Comparison of ENCODE assay signal across 22 mouse cellular contexts in genomic region chr10:123595043-123595442, GRCm38 (mm10).
DNase-seq lines count a peak whose midpoint lies in the region; ATAC-seq lines count a peak whose summit lies in the region.
"Had no signal": no experiment of that assay in that cellular context is flagged by ENCODE, and none has a peak within 500 bp of the region (broad histone marks: within the 10 kb centered on the region; RNA-seq: fewer than 3 reads in every experiment).

No protein-coding gene starts in this region.

- intact Hi-C loops in heart, postnatal 10 days (cut with DNase I): no loop called here

- no peak overlapping the region for H3K4me3 ChIP-seq in heart, embryonic 11.5 days (ENCODE audit: low read depth, low read length)
- H3K4me3 ChIP-seq in heart, embryonic 13.5 days: no peak overlapping the region
- H3K4me3 ChIP-seq: embryonic facial prominence, embryonic 10.5 days; forebrain, embryonic 13.5 days; kidney, embryonic 15.5 days had no signal

- no peak overlapping the region for H3K9ac ChIP-seq in heart, embryonic 11.5 days (ENCODE audit: low read depth, low read length)
- no peak overlapping the region for H3K9ac ChIP-seq in heart, embryonic 13.5 days
- H3K9ac ChIP-seq: forebrain, embryonic 13.5 days; forebrain, postnatal 0 days; hindbrain, embryonic 14.5 days; kidney, embryonic 15.5 days had no signal

- H3K27me3 ChIP-seq in heart, embryonic 11.5 days (ENCODE audit: control insufficient read depth, insufficient read depth, low read length): no peaks in the 10 kb centered on the region
- no peaks in the 10 kb centered on the region for H3K27me3 ChIP-seq in heart, embryonic 13.5 days (replicated peaks)
- H3K27me3 ChIP-seq: forebrain, embryonic 13.5 days; kidney, embryonic 15.5 days had no signal

- H3K27ac ChIP-seq in heart, embryonic 11.5 days (ENCODE audit: low read depth, low read length): no peak overlapping the region
- peak overlapping the region; percentile 75 for H3K27ac ChIP-seq in heart, embryonic 13.5 days (replicated peaks)
- H3K27ac ChIP-seq: embryonic facial prominence, embryonic 10.5 days; forebrain, embryonic 13.5 days; hindbrain, embryonic 14.5 days; kidney, embryonic 15.5 days had no signal

- no peaks in the 10 kb centered on the region for H3K36me3 ChIP-seq in heart, embryonic 11.5 days (ENCODE audit: control insufficient read depth, insufficient read depth, low read length)
- H3K36me3 ChIP-seq in heart, embryonic 13.5 days: no peaks in the 10 kb centered on the region
- H3K36me3 ChIP-seq: embryonic facial prominence, embryonic 10.5 days; G1E; kidney, embryonic 15.5 days had no signal

- ATAC-seq in heart, embryonic 11.5 days (replicated peaks; ENCODE audit: insufficient number of reproducible peaks, low FRiP score, low TSS enrichment): no peak
- ATAC-seq in heart, embryonic 13.5 days (ENCODE audit: extremely low read depth, insufficient number of reproducible peaks, low FRiP score, low TSS enrichment): peak; percentile 37; the same call in 1 of the 2 replicates
- ATAC-seq: CD4-positive, CD25-positive, alpha-beta regulatory T cell, adult 4 months; forebrain, embryonic 13.5 days; forebrain, postnatal 0 days; intestine, embryonic 16.5 days had no signal

- no peaks in the 10 kb centered on the region for H3K9me3 ChIP-seq in heart, embryonic 11.5 days (replicated peaks; ENCODE audit: control insufficient read depth, low read length)
- H3K9me3 ChIP-seq in heart, embryonic 13.5 days: no peaks in the 10 kb centered on the region
- H3K9me3 ChIP-seq: embryonic facial prominence, embryonic 10.5 days; forebrain, embryonic 13.5 days; kidney, embryonic 15.5 days had no signal

- H3K4me1 ChIP-seq in heart, embryonic 11.5 days (ENCODE audit: control insufficient read depth, insufficient read depth, low read length): no peaks in the 10 kb centered on the region
- peaks cover 5% of the 10 kb centered on the region; the same call in 1 of the 2 replicates for H3K4me1 ChIP-seq in heart, embryonic 13.5 days

- DNase-seq in heart, adult 18-20 months: peak; percentile 2 to 12
- DNase-seq in heart, adult 11 months: no peak
- DNase-seq in heart, postnatal 10 days: peak; percentile 10 to 15
- DNase-seq in thymus, postnatal 25 days: no peak
- no peak for DNase-seq in T-cell, adult 2 months (ENCODE audit: low spot score)
- DNase-seq: adrenal gland, adult 2 months; adrenal gland, postnatal 25 days; B cell, adult 2 months; cerebellum, adult 18-20 months; cerebellum, postnatal 10 days; forebrain, postnatal 0 days; gastrocnemius, postnatal 14 days; kidney, adult 2 months had no signal

- H3K4me2 ChIP-seq in heart, embryonic 11.5 days: no peak overlapping the region
- H3K4me2 ChIP-seq in heart, embryonic 13.5 days: no peak overlapping the region
- H3K4me2 ChIP-seq: forebrain, embryonic 13.5 days; hindbrain, embryonic 14.5 days; kidney, embryonic 15.5 days had no signal

Comparison
In these comparisons a context has a peak if more than half of its experiments do, and no peak if none do; other contexts are left out.
1. DNase-seq: peak in heart, adult 18-20 months (2 of 2) and heart, postnatal 10 days (2 of 2); none in heart, adult 11 months (single experiment), thymus, postnatal 25 days (single experiment) and T-cell, adult 2 months (single experiment).